In genomic region chr9:33000691-33001164, GRCm38 (mm10) we compare ENCODE assay signal across 11 mouse cellular contexts.
DNase-seq lines count a peak whose midpoint lies in the region; ATAC-seq and TF ChIP-seq lines count a peak whose summit lies in the region.
"Had no signal": no experiment of that assay in that cellular context is flagged by ENCODE, and none has a peak within 500 bp of the region (broad histone marks: within the 10 kb centered on the region; RNA-seq: fewer than 3 reads in every experiment).

No protein-coding gene starts in this region.

- no peak for TF ChIP-seq CTCF in forebrain, postnatal 0 days (IDR thresholded peaks at IDR 0.05; ENCODE audit: low read depth)

- ATAC-seq in lung, embryonic 16.5 days (ENCODE audit: low read depth): no peak
- no peak for ATAC-seq in kidney, embryonic 15.5 days (replicated peaks; ENCODE audit: low FRiP score)
- peak; percentile 40; the same call in 1 of the 2 replicates for ATAC-seq in stomach, embryonic 16.5 days (ENCODE audit: insufficient read depth, low FRiP score)
- ATAC-seq in forebrain, postnatal 0 days: no peak
- ATAC-seq: hindbrain, embryonic 16.5 days; midbrain, embryonic 16.5 days had no signal

- no peak for DNase-seq in lung, adult 18-20 months
- DNase-seq in heart, adult 18-20 months: peak; percentile 51 to 56
- no peak for DNase-seq in forebrain, postnatal 0 days
- DNase-seq in urinary bladder, adult 18-20 months (ENCODE audit: low spot score in 2 of 2): no peak
- no peak for DNase-seq in layer of hippocampus, postnatal 25 days (ENCODE audit: extremely low spot score in 1 of 2, low spot score in 1 of 2)

- no peak overlapping the region for H3K4me2 ChIP-seq in lung, embryonic 16.5 days (ENCODE audit: low read depth, low read length)
- peak overlapping the region; percentile 20; the same call in 1 of the 2 replicates for H3K4me2 ChIP-seq in kidney, embryonic 15.5 days
- H3K4me2 ChIP-seq in stomach, embryonic 16.5 days (ENCODE audit: low read depth, low read length): peak overlapping the region; percentile 32; the same call in 1 of the 2 replicates
- no peak overlapping the region for H3K4me2 ChIP-seq in forebrain, postnatal 0 days (ENCODE audit: low read depth)

- H3K9me3 ChIP-seq in lung, embryonic 16.5 days (ENCODE audit: control insufficient read depth, low read length): no peaks in the 10 kb centered on the region
- H3K9me3 ChIP-seq in kidney, embryonic 15.5 days (replicated peaks): 0 out of 2 replicates have a peak, but pooled peaks cover 2% of the 10 kb centered on the region
- H3K9me3 ChIP-seq in stomach, embryonic 16.5 days (replicated peaks; ENCODE audit: control insufficient read depth, low read length): 0 out of 2 replicates have a peak, but pooled peaks cover 3% of the 10 kb centered on the region
- 0 out of 2 replicates have a peak, but pooled peaks cover 7% of the 10 kb centered on the region for H3K9me3 ChIP-seq in forebrain, postnatal 0 days (ENCODE audit: low read length)
- H3K9me3 ChIP-seq: G1E had no signal

- H3K4me1 ChIP-seq in lung, embryonic 16.5 days (replicated peaks; ENCODE audit: control insufficient read depth, insufficient read depth, low read length): peaks cover 6% of the 10 kb centered on the region
- peaks cover 8% of the 10 kb centered on the region; the same call in 1 of the 2 replicates for H3K4me1 ChIP-seq in kidney, embryonic 15.5 days
- H3K4me1 ChIP-seq in stomach, embryonic 16.5 days (ENCODE audit: control insufficient read depth, insufficient read depth, low read length): peaks cover 3% of the 10 kb centered on the region; the same call in 1 of the 2 replicates
- H3K4me1 ChIP-seq in forebrain, postnatal 0 days (ENCODE audit: insufficient read depth): no peaks in the 10 kb centered on the region

- 30% methylated on average over 7 of the region's 7 CpGs for WGBS in lung, embryonic 16.5 days
- 36% methylated on average over 7 of the region's 7 CpGs for WGBS in kidney, embryonic 15.5 days
- WGBS in stomach, embryonic 16.5 days: 29% methylated on average over 7 of the region's 7 CpGs
- WGBS in forebrain, postnatal 0 days: 65% methylated on average over 7 of the region's 7 CpGs

- H3K9ac ChIP-seq in lung, embryonic 16.5 days (ENCODE audit: low read length): peak overlapping the region; percentile 4; the same call in 1 of the 2 replicates
- H3K9ac ChIP-seq in kidney, embryonic 15.5 days: no peak overlapping the region
- H3K9ac ChIP-seq in stomach, embryonic 16.5 days (ENCODE audit: low read length): no peak overlapping the region
- H3K9ac ChIP-seq in forebrain, postnatal 0 days: no peak overlapping the region

- H3K36me3 ChIP-seq in lung, embryonic 16.5 days (ENCODE audit: control insufficient read depth, insufficient read depth, low read length): no peaks in the 10 kb centered on the region
- no peaks in the 10 kb centered on the region for H3K36me3 ChIP-seq in kidney, embryonic 15.5 days
- no peaks in the 10 kb centered on the region for H3K36me3 ChIP-seq in stomach, embryonic 16.5 days (ENCODE audit: control insufficient read depth, insufficient read depth, low read length)
- no peaks in the 10 kb centered on the region for H3K36me3 ChIP-seq in forebrain, postnatal 0 days (ENCODE audit: insufficient read depth)
- H3K36me3 ChIP-seq: G1E had no signal

- H3K4me3 ChIP-seq in lung, embryonic 16.5 days (ENCODE audit: low read length): no peak overlapping the region
- H3K4me3 ChIP-seq in kidney, embryonic 15.5 days (replicated peaks): no peak overlapping the region
- no peak overlapping the region for H3K4me3 ChIP-seq in stomach, embryonic 16.5 days (replicated peaks; ENCODE audit: low read length)
- no peak overlapping the region for H3K4me3 ChIP-seq in forebrain, postnatal 0 days (ENCODE audit: low read depth, low read length)

- no peaks in the 10 kb centered on the region for H3K27me3 ChIP-seq in lung, embryonic 16.5 days (ENCODE audit: control insufficient read depth, insufficient read depth, low read depth, low read length)
- no peaks in the 10 kb centered on the region for H3K27me3 ChIP-seq in kidney, embryonic 15.5 days
- H3K27me3 ChIP-seq in stomach, embryonic 16.5 days (ENCODE audit: control insufficient read depth, insufficient read depth, low read length): no peaks in the 10 kb centered on the region
- no peaks in the 10 kb centered on the region for H3K27me3 ChIP-seq in forebrain, postnatal 0 days (ENCODE audit: insufficient read depth, low read length)

- H3K27ac ChIP-seq in lung, embryonic 16.5 days (ENCODE audit: low read length): no peak overlapping the region
- H3K27ac ChIP-seq in kidney, embryonic 15.5 days: no peak overlapping the region
- no peak overlapping the region for H3K27ac ChIP-seq in stomach, embryonic 16.5 days (ENCODE audit: low read length)
- no peak overlapping the region for H3K27ac ChIP-seq in forebrain, postnatal 0 days (ENCODE audit: low read depth, low read length)

Comparison
In these comparisons a context has a peak if more than half of its experiments do, and no peak if none do; other contexts are left out.
1. H3K4me2 ChIP-seq: peak in kidney, embryonic 15.5 days (single experiment) and stomach, embryonic 16.5 days (single experiment); none in lung, embryonic 16.5 days (single experiment) and forebrain, postnatal 0 days (single experiment).
2. DNase-seq: peak in heart, adult 18-20 months (2 of 2); none in lung, adult 18-20 months (0 of 2), forebrain, postnatal 0 days (single experiment), urinary bladder, adult 18-20 months (0 of 2) and layer of hippocampus, postnatal 25 days (0 of 2).